Mouse (Mus musculus) stomach, embryonic 15.5 days (tissue): ENCODE results near the gene Pde11a. TPM values are rescaled to one million over a fixed set of nuclear protein-coding genes. Genes with fewer than 3 reads are reported as not detected.

Experiments
- ATAC-seq: fragments of 200-750 bp; cut with Nextera tagmentation; 2 replicates; pipeline ENCODE4 v1.8.0; 2017; ENCODE audit warnings: low read depth, moderate number of reproducible peaks, moderate TSS enrichment; ENCODE audit not compliant: insufficient read depth, low FRiP score
- H3K27ac ChIP-seq: fragments of 300-500 bp; sonication (generic); 2 replicates; pipeline ENCODE4 v1.5.1; 2015; ENCODE audit warnings: mild to moderate bottlenecking, inconsistent platforms
- H3K27me3 ChIP-seq: fragments of 300-500 bp; sonication (generic); replicated peaks from 2 replicates; pipeline ENCODE4 v1.6.1; 2015; ENCODE audit warnings: inconsistent platforms
- H3K36me3 ChIP-seq: fragments of 300-500 bp; sonication (generic); 2 replicates; pipeline ENCODE4 v1.6.1; 2015; ENCODE audit warnings: inconsistent platforms
- H3K4me1 ChIP-seq: fragments of 300-500 bp; sonication (generic); 2 replicates; pipeline ENCODE4 v1.6.1; 2015; ENCODE audit warnings: inconsistent platforms
- H3K4me2 ChIP-seq: fragments of 300-500 bp; sonication (generic); 2 replicates; pipeline ENCODE4 v1.6.1; 2015; ENCODE audit warnings: mild to moderate bottlenecking, inconsistent platforms
- H3K4me3 ChIP-seq: fragments of 300-500 bp; sonication (generic); replicated peaks from 2 replicates; pipeline ENCODE4 v1.5.1; 2015; ENCODE audit warnings: inconsistent platforms
- H3K9ac ChIP-seq: fragments of 300-500 bp; sonication (generic); 2 replicates; pipeline ENCODE4 v1.6.1; 2015; ENCODE audit warnings: inconsistent platforms
- H3K9me3 ChIP-seq: fragments of 300-500 bp; sonication (generic); 2 replicates; pipeline ENCODE4 v1.6.1; 2016; ENCODE audit warnings: inconsistent platforms
- WGBS: fragments of 180-500 bp; shearing (Covaris S2); methylation state at CpG from one replicate; pipeline ENCODE4 v1.1.7; 2015; 5-methylcytosine and 5-hydroxymethylcytosine counted together
- polyA plus RNA-seq: library from polyadenylated mRNA; unstranded; fragments of >200 nt; fragmentation: Nextera tagmentation; extraction: Ambion mirVana; gene quantifications from 2 replicates; pipeline ENCODE4 v1.2.1, GENCODE M21; 2015

Pde11a gene
- 0.12 and 0.18 TPM in 2 replicates for polyA plus RNA-seq

- peak; percentile 84 for ATAC-seq
- Histone ChIP-seq H3K4me3 (peak within 1 kb of the TSS; percentile 46), H3K36me3 (no peaks in the 10 kb centered on the region), H3K27me3 (peaks cover 13% of the 10 kb centered on the region; the same call in 1 of the 2 replicates), H3K4me1 (0 out of 2 replicates have a peak, but pooled peaks cover 7% of the 10 kb centered on the region), H3K4me2 (peak within 1 kb of the TSS; percentile 95), H3K27ac (no peak within 1 kb of the TSS), H3K9ac (no peak within 1 kb of the TSS), H3K9me3 (no peaks in the 10 kb centered on the region)
- 17% methylated on average over 41 of the region's 41 CpGs for WGBS
Measured at GRCm38 (mm10) chr2:76338215-76339156, at the start of gene Pde11a. Pde11a (minus strand) TSS chr2:76338774.

- Histone ChIP-seq H3K9me3 (no peaks in the 10 kb centered on the region), H3K9ac (no peak overlapping the region), H3K27me3 (no peaks in the 10 kb centered on the region), H3K36me3 (0 out of 2 replicates have a peak, but pooled peaks cover 3% of the 10 kb centered on the region), H3K27ac (no peak overlapping the region), H3K4me1 (no peaks in the 10 kb centered on the region), H3K4me2 (no peak overlapping the region), H3K4me3 (no peak overlapping the region)
- ATAC-seq: no peak
Measured at GRCm38 (mm10) chr2:76386531-76386930, 48.0 kb upstream of the Pde11a start.

- no peak for ATAC-seq
- Histone ChIP-seq H3K36me3 (peaks cover 25% of the 10 kb centered on the region), H3K4me2 (no peak overlapping the region), H3K9me3 (no peaks in the 10 kb centered on the region), H3K9ac (no peak overlapping the region), H3K27ac (no peak overlapping the region), H3K4me1 (no peaks in the 10 kb centered on the region), H3K4me3 (no peak overlapping the region), H3K27me3 (no peaks in the 10 kb centered on the region)
- 92% methylated on average over 19 of the region's 19 CpGs for WGBS
Measured at GRCm38 (mm10) chr2:76378646-76379045, 40.1 kb upstream of the Pde11a start.

GRCm38 (mm10) chr2:76374544-76375206, 36.1 kb upstream of the Pde11a start:
- peaks cover 4% of the 10 kb centered on the region; the same call in 1 of the 2 replicates for H3K4me1 ChIP-seq
- 91% methylated on average over 6 of the region's 6 CpGs for WGBS
- H3K27me3 ChIP-seq: no peaks in the 10 kb centered on the region
- H3K4me2 ChIP-seq: no peak overlapping the region
- H3K27ac ChIP-seq: no peak overlapping the region
- ATAC-seq: no peak
- no peak overlapping the region for H3K9ac ChIP-seq
- no peak overlapping the region for H3K4me3 ChIP-seq
- H3K36me3 ChIP-seq: peaks cover 14% of the 10 kb centered on the region
- H3K9me3 ChIP-seq: no peaks in the 10 kb centered on the region

DNA sequence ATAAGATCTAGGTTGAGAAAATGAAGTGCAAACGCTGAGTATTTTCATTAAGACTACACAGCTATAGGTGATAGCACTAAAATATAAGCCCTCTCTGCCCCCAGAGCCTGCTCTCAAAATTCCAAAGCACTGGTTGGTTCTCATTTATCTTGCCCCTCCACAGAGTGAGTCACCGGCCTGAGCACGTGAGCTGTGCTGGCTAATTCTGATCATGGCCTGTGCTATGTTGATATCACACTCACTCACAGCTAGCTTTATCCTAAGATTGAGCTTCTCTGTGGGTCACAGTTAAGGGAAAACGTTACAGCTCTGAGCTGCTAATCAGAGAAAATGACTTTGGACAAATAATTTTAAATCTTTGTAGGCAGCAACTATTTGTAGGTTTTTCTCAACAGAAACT, 33.7 kb upstream of the Pde11a start:
- Histone ChIP-seq H3K4me3 (no peak overlapping the region), H3K4me2 (no peak overlapping the region), H3K4me1 (peaks cover 4% of the 10 kb centered on the region; the same call in 1 of the 2 replicates), H3K27ac (no peak overlapping the region), H3K36me3 (peaks cover 7% of the 10 kb centered on the region; the same call in 1 of the 2 replicates), H3K9me3 (no peaks in the 10 kb centered on the region), H3K9ac (no peak overlapping the region), H3K27me3 (no peaks in the 10 kb centered on the region)
- 74% methylated on average over 4 of the region's 4 CpGs for WGBS
- no peak for ATAC-seq

DNA sequence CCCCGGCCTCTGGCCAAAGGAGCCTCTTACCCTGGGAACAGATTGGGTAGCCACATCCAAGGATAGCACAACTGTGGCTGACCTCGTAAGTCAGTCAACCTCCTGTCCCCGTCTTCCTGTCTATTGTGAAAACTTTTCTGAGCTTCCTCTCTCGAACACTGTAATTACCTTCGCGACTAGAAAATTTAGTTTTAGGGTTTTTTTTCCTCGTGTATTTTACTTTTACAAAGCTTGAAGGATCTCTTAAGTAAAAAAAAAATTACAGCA, 32.0 kb upstream of the Pde11a start:
- no peak overlapping the region for H3K27ac ChIP-seq
- peak overlapping the region; percentile 95 for H3K4me2 ChIP-seq
- H3K27me3 ChIP-seq: no peaks in the 10 kb centered on the region
- peaks cover 4% of the 10 kb centered on the region; the same call in 1 of the 2 replicates for H3K4me1 ChIP-seq
- WGBS: 1% methylated on average over 7 of the region's 7 CpGs
- H3K9ac ChIP-seq: peak overlapping the region; percentile 81
- H3K36me3 ChIP-seq: peaks cover 7% of the 10 kb centered on the region; the same call in 1 of the 2 replicates
- no peaks in the 10 kb centered on the region for H3K9me3 ChIP-seq
- no peak for ATAC-seq
- H3K4me3 ChIP-seq: peak overlapping the region; percentile 100

- ATAC-seq: peak; percentile 89
- Histone ChIP-seq H3K9me3 (no peaks in the 10 kb centered on the region), H3K4me2 (peak within 1 kb of the TSS; percentile 95), H3K4me1 (peaks cover 4% of the 10 kb centered on the region; the same call in 1 of the 2 replicates), H3K27me3 (no peaks in the 10 kb centered on the region), H3K4me3 (peak within 1 kb of the TSS; percentile 100), H3K27ac (peak within 1 kb of the TSS; percentile 61), H3K9ac (peak within 1 kb of the TSS; percentile 81), H3K36me3 (peaks cover 6% of the 10 kb centered on the region; the same call in 1 of the 2 replicates)
- under 1% methylated on average over 61 of the region's 61 CpGs for WGBS
Measured at GRCm38 (mm10) chr2:76369821-76370655, 31.5 kb upstream of the Pde11a start, which contains the start of gene Rbm45. Rbm45 (plus strand) TSS chr2:76369984.

DNA sequence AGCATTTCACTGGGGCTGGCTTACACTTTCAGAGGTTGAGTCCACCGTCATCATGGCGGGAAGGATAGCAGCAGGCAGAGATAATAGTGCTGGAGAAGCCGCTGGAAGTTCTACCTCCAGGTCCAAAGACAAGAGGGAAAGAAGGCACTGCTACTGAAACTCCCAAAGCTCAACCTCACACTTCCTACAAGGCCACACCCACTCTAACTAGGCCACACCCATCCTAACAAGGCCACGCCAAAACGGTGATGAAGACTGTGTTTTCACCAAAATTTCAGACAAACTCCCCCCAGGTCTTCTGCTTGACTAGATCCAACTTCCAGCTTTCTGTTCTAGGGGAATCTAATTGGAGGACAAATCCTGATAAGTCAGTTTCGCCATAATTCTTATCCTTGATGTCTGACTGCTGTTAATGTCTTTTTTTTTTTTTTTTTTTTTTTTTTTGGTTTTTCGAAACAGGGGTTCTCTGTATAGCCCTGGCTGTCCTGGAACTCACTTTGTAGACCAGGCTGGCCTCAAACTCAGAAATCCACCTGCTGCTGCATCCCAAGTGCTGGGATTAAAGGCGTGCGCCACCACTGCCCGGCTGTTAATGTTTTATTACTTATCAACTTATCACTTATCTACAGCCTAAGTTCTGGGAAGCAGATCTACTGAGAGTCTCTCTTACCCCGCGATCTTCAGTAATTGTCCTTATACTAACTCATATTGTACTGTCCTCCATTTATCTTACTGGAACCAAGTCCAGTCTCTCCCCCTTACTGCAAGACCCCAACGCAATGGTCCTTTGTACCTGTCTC, 30.5 kb upstream of the Pde11a start:
- H3K36me3 ChIP-seq: no peaks in the 10 kb centered on the region; the same call in 1 of the 2 replicates
- no peak overlapping the region; the same call in 1 of the 2 replicates for H3K27ac ChIP-seq
- no peak overlapping the region for H3K9ac ChIP-seq
- H3K27me3 ChIP-seq: no peaks in the 10 kb centered on the region
- H3K4me3 ChIP-seq: peak overlapping the region; percentile 100; the same call in 1 of the 2 replicates
- WGBS: 66% methylated on average over 13 of the region's 13 CpGs
- ATAC-seq: no peak
- H3K4me2 ChIP-seq: 0 out of 2 replicates have a peak overlapping the region, but pooled peaks have one; percentile 95
- no peaks in the 10 kb centered on the region for H3K9me3 ChIP-seq
- peaks cover 4% of the 10 kb centered on the region; the same call in 1 of the 2 replicates for H3K4me1 ChIP-seq

- Histone ChIP-seq H3K27ac (no peak overlapping the region), H3K4me2 (no peak overlapping the region), H3K9me3 (no peaks in the 10 kb centered on the region), H3K36me3 (no peaks in the 10 kb centered on the region), H3K4me3 (no peak overlapping the region), H3K9ac (no peak overlapping the region), H3K27me3 (no peaks in the 10 kb centered on the region), H3K4me1 (peaks cover 4% of the 10 kb centered on the region; the same call in 1 of the 2 replicates)
- ATAC-seq: no peak
- 13% methylated on average over 9 of the region's 9 CpGs for WGBS
Measured at GRCm38 (mm10) chr2:76367188-76367922, 28.8 kb upstream of the Pde11a start.

GRCm38 (mm10) chr2:76365811-76366210, 27.2 kb upstream of the Pde11a start:
- WGBS: 71% methylated on average over 4 of the region's 4 CpGs
- Histone ChIP-seq H3K4me3 (no peak overlapping the region), H3K9me3 (no peaks in the 10 kb centered on the region), H3K9ac (no peak overlapping the region), H3K4me2 (no peak overlapping the region), H3K36me3 (no peaks in the 10 kb centered on the region), H3K27ac (no peak overlapping the region), H3K27me3 (no peaks in the 10 kb centered on the region), H3K4me1 (peaks cover under 1% of the 10 kb centered on the region; the same call in 1 of the 2 replicates)
- no peak for ATAC-seq
